Mouse (Mus musculus): ENCODE results near the gene Vmn1r155.
"Not testable (repeated sequence)": the region's sequence is repeated elsewhere in the genome, so short reads cannot be mapped to it uniquely, and the experiment has no call there.

Vmn1r155 gene

DNA sequence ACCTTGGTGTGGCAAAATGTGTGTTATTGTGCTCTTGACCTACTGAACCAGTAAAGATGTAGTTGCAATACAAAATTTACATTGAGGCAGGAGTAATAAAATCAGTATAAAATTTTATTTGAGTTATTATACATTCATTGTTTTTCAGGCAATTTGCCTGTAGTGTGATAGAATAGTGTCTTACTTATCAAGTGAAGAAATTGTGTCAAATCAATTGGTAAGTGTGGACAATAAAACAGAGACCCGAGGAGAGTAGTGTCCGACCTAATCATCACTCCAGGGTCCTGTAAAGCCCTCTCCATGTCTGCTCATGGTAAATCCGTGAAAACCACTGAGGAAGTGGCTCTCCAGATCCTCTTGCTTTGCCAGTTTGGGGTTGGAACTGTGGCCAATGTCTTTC is at the start of gene Vmn1r155:
Gene Vmn1r155 (plus strand): TSS at position 301 of the 400 bp plus-strand sequence.
- DNase-seq (ENCODE audit: low read depth, low spot score), result not testable (repeated sequence)

DNA sequence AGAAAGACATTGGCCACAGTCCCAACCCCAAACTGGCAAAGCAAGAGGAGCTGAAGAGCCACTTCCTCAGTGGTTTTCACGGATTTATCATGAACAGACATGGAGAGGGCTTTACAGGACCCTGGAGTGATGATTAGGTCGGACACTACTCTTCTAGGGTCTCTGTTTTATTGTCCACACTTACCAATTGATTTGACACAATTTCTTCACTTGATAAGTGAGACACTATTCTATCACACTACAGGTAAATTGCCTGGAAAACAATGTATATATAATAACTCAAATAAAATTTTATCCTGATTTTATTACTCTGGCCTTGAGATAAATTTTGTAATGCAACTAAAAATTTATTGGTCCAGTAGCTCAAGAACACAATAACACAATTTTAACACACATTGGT is 34.4 kb downstream of the Vmn1r155 start, which contains the start of gene Gm8693:
Gene Gm8693 (minus strand): TSS at position 101 of the 400 bp plus-strand sequence.
- not testable (repeated sequence) for DNase-seq (ENCODE audit: low read depth, low spot score)
